Mouse (Mus musculus) lung, embryonic 16.5 days (tissue): ENCODE results near the gene Acot1. TPM values are rescaled to one million over a fixed set of nuclear protein-coding genes. Genes with fewer than 3 reads are reported as not detected.
"Not testable (repeated sequence)": the region's sequence is repeated elsewhere in the genome, so short reads cannot be mapped to it uniquely, and the experiment has no call there.

Experiments used
- ATAC-seq: fragments of 200-750 bp; cut with Nextera tagmentation; 2 replicates; pipeline ENCODE4 v1.8.0; 2017; ENCODE audit warnings: low read depth, mild to moderate bottlenecking, moderate library complexity
- H3K27ac ChIP-seq: fragments of 300-500 bp; sonication (generic); 2 replicates; pipeline ENCODE4 v1.5.1; 2014; ENCODE audit warnings: mild to moderate bottlenecking, control low read depth, low read length
- H3K27me3 ChIP-seq: fragments of 300-500 bp; sonication (generic); 2 replicates; pipeline ENCODE4 v1.6.1; 2014; ENCODE audit warnings: low read depth, low read length, mixed read lengths; ENCODE audit not compliant: control insufficient read depth, insufficient read depth
- H3K36me3 ChIP-seq: fragments of 300-500 bp; sonication (generic); 2 replicates; pipeline ENCODE4 v1.6.1; 2014; ENCODE audit warnings: low read length; ENCODE audit not compliant: control insufficient read depth, insufficient read depth
- H3K4me1 ChIP-seq: fragments of 300-500 bp; sonication (generic); replicated peaks from 2 replicates; pipeline ENCODE4 v1.6.1; 2014; ENCODE audit warnings: low read length, mixed read lengths; ENCODE audit not compliant: control insufficient read depth, insufficient read depth
- H3K4me2 ChIP-seq: fragments of 300-500 bp; sonication (generic); 2 replicates; pipeline ENCODE4 v1.6.1; 2014; ENCODE audit warnings: low read depth, low read length, control low read depth
- H3K4me3 ChIP-seq: fragments of 300-500 bp; sonication (generic); 2 replicates; pipeline ENCODE4 v1.5.1; 2014; ENCODE audit warnings: mild to moderate bottlenecking, low read length, control low read depth
- H3K9ac ChIP-seq: fragments of 300-500 bp; sonication (generic); 2 replicates; pipeline ENCODE4 v1.6.1; 2014; ENCODE audit warnings: low read length, control low read depth
- H3K9me3 ChIP-seq: fragments of 300-500 bp; sonication (generic); 2 replicates; pipeline ENCODE4 v1.6.1; 2016; ENCODE audit warnings: low read length; ENCODE audit not compliant: control insufficient read depth
- WGBS: fragments of 180-500 bp; shearing (Covaris S2); extraction: QIAGEN DNeasy Blood & Tissue Kit; methylation state at CpG from one replicate; pipeline ENCODE4 v1.1.7; 2014; 5-methylcytosine and 5-hydroxymethylcytosine counted together
- polyA plus RNA-seq: library from polyadenylated mRNA; unstranded; fragments of >200 nt; fragmentation: Nextera tagmentation; extraction: Ambion mirVana; gene quantifications from 2 replicates; pipeline ENCODE4 v1.2.1, GENCODE M21; 2015

Gene Acot1
- polyA plus RNA-seq, 1 experiment from 2014 or later = 82.2 TPM

- not testable (repeated sequence) for ATAC-seq
- WGBS = 92% methylated on average over 1 of the region's 1 CpGs
Observed at GRCm38 (mm10) chr12:84029043-84029442, 19.8 kb downstream of the Acot1 start.

GRCm38 (mm10) chr12:84030659-84031332 lies 21.5 kb downstream of the Acot1 start:
- Histone ChIP-seq H3K9ac (no peak overlapping the region), H3K9me3 (no peaks in the 10 kb centered on the region), H3K36me3 (no peaks in the 10 kb centered on the region), H3K4me2 (no peak overlapping the region), H3K4me3 (no peak overlapping the region), H3K27me3 (no peaks in the 10 kb centered on the region), H3K27ac (no peak overlapping the region), H3K4me1 (no peaks in the 10 kb centered on the region)
- ATAC-seq = peak; percentile 78
- WGBS = 58% methylated on average over 4 of the region's 4 CpGs

More at GRCm38 (mm10) chr12:84029043-84029442, 19.8 kb downstream of the Acot1 start:
- H3K4me3 ChIP-seq, H3K9me3 ChIP-seq, H3K4me1 ChIP-seq, H3K4me2 ChIP-seq, H3K27ac ChIP-seq, H3K36me3 ChIP-seq, H3K9ac ChIP-seq, H3K27me3 ChIP-seq: not testable (repeated sequence)

DNA sequence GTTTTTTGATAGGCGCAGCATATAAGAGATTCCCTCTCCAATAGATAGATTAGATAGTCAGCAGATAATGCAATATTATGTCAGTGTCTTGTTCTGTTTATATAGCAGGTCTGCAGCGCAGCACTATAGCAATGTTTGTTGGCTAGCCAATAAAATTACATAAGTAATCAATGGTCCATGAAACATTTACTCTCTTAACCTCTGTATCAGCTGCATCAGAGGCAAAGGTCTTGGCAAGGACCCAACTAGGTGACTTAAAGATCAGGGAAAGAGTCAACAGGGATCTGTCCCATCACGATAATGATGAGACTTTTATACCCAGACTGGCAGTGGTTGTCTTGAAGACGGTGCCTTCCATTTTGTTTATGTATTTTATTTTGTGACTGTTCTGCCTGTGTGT lies 23.6 kb downstream of the Acot1 start:
- H3K27me3 ChIP-seq = 0 out of 2 replicates have a peak, but pooled peaks cover 2% of the 10 kb centered on the region
- H3K4me1 ChIP-seq = no peaks in the 10 kb centered on the region
- no peak overlapping the region for H3K4me2 ChIP-seq
- H3K9me3 ChIP-seq = no peaks in the 10 kb centered on the region
- WGBS = 87% methylated on average over 4 of the region's 4 CpGs
- no peaks in the 10 kb centered on the region for H3K36me3 ChIP-seq
- ATAC-seq = no peak
- H3K4me3 ChIP-seq = no peak overlapping the region
- no peak overlapping the region for H3K9ac ChIP-seq
- H3K27ac ChIP-seq = no peak overlapping the region

DNA sequence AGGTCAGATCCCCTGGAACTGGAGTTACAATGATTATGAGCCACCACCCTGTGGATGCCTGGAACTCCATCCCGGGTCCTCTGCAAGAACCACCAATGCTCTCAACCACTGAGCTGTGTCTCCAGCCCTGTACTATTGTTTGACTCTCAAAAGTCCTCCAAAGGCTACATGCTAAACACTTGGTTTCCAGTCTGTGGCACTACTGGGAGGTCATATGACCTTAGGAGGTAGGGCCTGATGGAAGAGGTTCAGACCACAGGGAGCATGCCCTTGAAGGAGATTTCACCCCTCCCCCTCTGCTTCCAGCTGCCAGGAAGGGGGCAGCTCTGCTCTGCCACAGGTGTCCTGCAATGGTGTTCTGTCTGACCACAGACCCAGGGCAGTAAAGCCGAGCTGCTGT lies 24.0 kb downstream of the Acot1 start:
- ATAC-seq, H3K4me3 ChIP-seq, H3K27ac ChIP-seq, H3K4me2 ChIP-seq, H3K9ac ChIP-seq, H3K4me1 ChIP-seq, H3K27me3 ChIP-seq, H3K36me3 ChIP-seq, H3K9me3 ChIP-seq: not testable (repeated sequence)
- 70% methylated on average over 2 of the region's 2 CpGs for WGBS

GRCm38 (mm10) chr12:84034108-84034507 lies 24.8 kb downstream of the Acot1 start:
- no peak overlapping the region for H3K27ac ChIP-seq
- H3K4me2 ChIP-seq = no peak overlapping the region
- no peak overlapping the region for H3K4me3 ChIP-seq
- peak; percentile 66 for ATAC-seq
- H3K36me3 ChIP-seq = no peaks in the 10 kb centered on the region
- 27% methylated on average over 4 of the region's 4 CpGs for WGBS
- H3K27me3 ChIP-seq = 0 out of 2 replicates have a peak, but pooled peaks cover 2% of the 10 kb centered on the region
- H3K4me1 ChIP-seq = no peaks in the 10 kb centered on the region
- no peaks in the 10 kb centered on the region for H3K9me3 ChIP-seq
- H3K9ac ChIP-seq = no peak overlapping the region

GRCm38 (mm10) chr12:84038241-84038640 lies 29.0 kb downstream of the Acot1 start, which contains the start of gene Acot4:
TSS of gene Acot4 (plus strand) at chr12:84038379.
- H3K4me3 ChIP-seq = peak within 1 kb of the TSS; percentile 51
- WGBS = 6% methylated on average over 23 of the region's 32 CpGs
- peak within 1 kb of the TSS; percentile 67 for H3K9ac ChIP-seq
- ATAC-seq = peak; percentile 64
- not testable (repeated sequence) for H3K27ac ChIP-seq, H3K36me3 ChIP-seq, H3K27me3 ChIP-seq, H3K9me3 ChIP-seq, H3K4me1 ChIP-seq
- H3K4me2 ChIP-seq = peak within 1 kb of the TSS; percentile 76

- not testable (repeated sequence) for H3K4me1 ChIP-seq
Observed at GRCm38 (mm10) chr12:84038691-84039111, 29.4 kb downstream of the Acot1 start, which contains the start of gene Gm49366. TSS of gene Gm49366 (plus strand) at chr12:84038935.

DNA sequence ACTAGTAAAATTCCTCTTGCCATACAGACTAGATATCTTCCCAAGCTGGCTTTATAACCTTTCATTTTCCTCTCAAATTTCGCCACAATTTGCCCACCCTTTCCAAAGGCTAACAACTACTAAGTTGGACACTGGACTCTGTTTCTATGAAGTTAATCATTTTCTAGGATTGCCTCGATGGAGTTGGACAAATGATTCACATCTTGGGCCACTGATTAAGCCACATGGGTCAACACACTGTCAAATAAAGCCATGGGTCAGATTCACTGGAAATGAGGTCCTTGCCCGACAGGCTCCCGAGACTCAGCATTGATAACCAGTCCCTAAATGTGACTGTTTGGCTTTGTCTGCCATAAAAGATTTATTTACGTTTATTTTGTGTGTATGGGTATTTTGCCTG lies 33.0 kb downstream of the Acot1 start:
- Histone ChIP-seq H3K27me3 (0 out of 2 replicates have a peak, but pooled peaks cover 2% of the 10 kb centered on the region), H3K36me3 (no peaks in the 10 kb centered on the region), H3K4me2 (no peak overlapping the region), H3K4me1 (no peaks in the 10 kb centered on the region), H3K27ac (no peak overlapping the region), H3K9ac (no peak overlapping the region), H3K4me3 (no peak overlapping the region), H3K9me3 (no peaks in the 10 kb centered on the region)
- WGBS = 71% methylated on average over 5 of the region's 5 CpGs
- no peak for ATAC-seq

More at GRCm38 (mm10) chr12:84038691-84039111, 29.4 kb downstream of the Acot1 start, which contains the start of gene Gm49366:
- H3K27ac ChIP-seq, H3K9me3 ChIP-seq, H3K27me3 ChIP-seq, H3K36me3 ChIP-seq: not testable (repeated sequence)
- WGBS = under 1% methylated on average over 27 of the region's 39 CpGs
- peak within 1 kb of the TSS; percentile 76 for H3K4me2 ChIP-seq
- H3K4me3 ChIP-seq = peak within 1 kb of the TSS; percentile 51
- peak within 1 kb of the TSS; percentile 67 for H3K9ac ChIP-seq
- peak; percentile 73 for ATAC-seq

GRCm38 (mm10) chr12:84044045-84044444 lies 34.8 kb downstream of the Acot1 start:
- Histone ChIP-seq H3K9ac (no peak overlapping the region), H3K4me2 (no peak overlapping the region), H3K4me3 (no peak overlapping the region), H3K4me1 (no peaks in the 10 kb centered on the region), H3K9me3 (0 out of 2 replicates have a peak, but pooled peaks cover 2% of the 10 kb centered on the region), H3K27me3 (no peaks in the 10 kb centered on the region), H3K27ac (no peak overlapping the region), H3K36me3 (no peaks in the 10 kb centered on the region)
- WGBS = 65% methylated on average over 2 of the region's 2 CpGs
- ATAC-seq = no peak
